Mouse (Mus musculus) spleen, adult 12 weeks (tissue): ENCODE measurements around the gene Ccdc90b.

ENCODE experiments used
- DNase-seq: peaks from one replicate; pipeline ENCODE4 v3.0.0; 2022; ENCODE audit warnings: low spot score

The Ccdc90b gene

DNA sequence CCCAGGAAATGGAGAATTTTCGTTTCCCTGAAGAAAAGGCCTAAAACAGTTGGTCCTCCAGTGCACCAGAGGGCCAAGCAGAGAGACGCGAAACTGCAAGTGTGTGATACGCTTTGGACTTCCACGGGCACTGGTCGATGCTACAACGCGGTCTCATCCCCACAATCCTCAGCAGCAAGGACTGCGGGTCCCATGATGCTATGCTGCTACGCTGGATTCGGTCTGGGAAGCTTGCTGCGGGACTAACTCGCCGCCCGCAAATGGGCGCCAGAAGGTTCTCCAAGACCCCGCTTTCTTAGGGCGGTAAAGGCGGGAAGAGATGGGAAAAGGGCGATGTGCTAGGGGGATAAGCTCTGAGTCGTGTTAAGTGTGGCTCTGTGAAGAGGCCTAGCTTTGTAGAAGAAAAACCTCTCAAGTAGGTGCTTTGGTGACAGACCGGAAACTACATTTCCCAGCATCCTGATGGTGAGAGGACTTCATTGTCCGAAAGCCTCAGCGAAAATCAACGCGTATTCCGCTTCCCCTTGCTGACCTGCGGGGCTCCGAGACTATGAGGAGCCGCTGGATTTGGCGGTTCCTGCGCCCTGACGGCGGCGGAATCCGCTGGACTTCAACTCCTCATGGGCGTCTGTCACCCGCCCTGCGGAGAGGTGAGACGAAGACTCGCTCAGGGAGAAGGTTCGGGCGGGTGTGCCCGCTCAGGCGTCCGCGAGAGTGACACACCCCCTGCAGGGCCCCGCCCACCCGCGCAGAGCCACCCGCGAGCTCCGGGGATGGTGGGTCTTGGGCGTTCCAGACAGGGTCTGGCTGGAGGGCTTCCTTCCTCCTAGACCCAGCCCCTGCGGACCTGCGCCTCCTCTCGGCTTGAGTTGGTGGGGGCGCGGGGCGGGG, at the start of gene Ccdc90b:
Gene Ccdc90b, plus strand, starts transcription at position 164 of the 891 bp plus-strand sequence.
- peak; percentile 79 for DNase-seq

DNA sequence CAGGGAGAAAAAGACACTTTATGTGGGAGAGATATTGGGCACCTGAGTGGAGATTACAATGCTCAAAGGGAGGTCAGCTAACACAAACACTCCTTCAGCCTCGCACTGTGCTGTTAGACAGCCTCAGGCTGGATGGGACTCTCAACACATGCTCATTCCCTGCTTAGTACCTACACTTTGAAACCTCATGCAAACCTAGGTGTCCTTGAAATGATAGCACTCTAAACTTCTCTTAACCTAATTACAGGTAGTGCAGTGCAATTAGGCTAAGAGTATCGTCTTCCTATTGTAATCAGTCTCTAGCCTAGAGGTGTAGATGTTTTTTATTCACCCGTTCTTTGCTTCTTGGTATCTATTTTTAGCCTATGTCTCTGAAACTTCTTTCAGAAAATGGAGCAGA, 40.6 kb upstream of the Ccdc90b start:
- DNase-seq: no peak

DNA sequence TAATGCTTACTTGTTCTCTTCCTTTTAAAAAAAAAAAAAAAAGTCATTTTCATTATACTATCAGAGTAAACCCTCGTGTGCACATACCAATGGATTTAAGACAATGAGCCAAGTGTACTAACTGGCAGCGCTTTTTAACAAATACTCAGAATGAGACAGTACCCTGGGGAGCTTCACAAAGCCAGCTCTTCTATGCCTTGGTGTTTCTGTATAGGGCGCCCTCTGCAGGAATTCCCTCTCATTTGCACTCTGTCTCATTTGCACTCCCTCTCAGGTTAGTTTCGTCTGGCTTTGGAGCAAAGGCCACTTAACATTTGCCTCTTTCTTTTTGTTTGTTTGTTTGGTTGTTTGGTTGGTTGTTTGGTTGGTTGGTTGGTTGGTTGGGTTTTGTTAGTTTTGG, 40.1 kb upstream of the Ccdc90b start:
- DNase-seq: no peak

DNA sequence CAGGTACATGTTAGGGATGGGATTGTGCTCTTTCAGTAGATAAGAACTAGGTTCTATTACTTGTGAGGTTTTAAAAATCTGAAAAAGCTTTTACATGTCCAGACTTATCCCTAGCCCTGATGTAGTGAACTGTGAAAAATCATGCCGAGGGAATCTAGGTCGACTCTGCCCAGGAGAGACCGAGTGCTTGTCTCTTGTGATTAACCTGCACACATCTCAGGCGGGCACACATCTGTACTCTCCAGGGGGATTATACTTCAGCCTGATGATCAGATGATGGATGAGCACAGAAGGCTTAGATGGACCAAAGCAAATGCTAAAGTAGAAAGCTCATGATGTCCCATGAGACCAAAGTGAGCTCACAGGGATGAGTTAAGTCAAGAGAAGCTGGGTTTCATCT, 31.7 kb upstream of the Ccdc90b start:
- no peak for DNase-seq

DNA sequence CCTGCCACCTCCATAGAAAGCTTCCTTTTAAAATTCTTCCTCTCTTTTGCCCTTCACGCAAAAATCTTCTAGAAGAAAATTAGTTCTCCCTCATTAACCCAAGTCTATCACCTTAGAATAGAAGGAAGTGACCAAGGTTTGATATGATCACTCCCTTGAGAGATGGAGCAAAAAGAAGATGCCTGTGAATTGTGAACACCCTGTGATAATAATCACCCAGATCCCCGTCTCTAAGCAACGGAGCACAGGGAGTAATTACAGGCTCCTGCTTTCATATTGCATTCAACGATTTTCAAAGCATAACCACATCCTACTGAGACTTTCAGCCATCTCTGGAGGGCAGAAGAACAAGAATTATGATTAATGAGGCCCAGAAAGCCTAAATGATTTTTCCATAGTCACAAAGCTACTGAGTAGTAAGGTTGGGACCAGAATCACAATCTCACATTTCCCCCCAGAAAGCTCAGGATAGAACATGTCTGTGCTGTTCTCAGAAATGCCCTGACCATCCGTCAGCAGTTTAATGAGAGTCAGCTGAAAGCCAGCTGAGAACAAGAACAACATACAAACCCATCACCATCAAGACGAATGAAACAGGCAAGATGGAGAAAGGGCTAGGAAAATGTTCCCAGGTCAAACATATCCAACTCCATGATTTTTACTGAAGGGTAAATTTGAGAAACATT, 28.5 kb upstream of the Ccdc90b start:
- DNase-seq: no peak

DNA sequence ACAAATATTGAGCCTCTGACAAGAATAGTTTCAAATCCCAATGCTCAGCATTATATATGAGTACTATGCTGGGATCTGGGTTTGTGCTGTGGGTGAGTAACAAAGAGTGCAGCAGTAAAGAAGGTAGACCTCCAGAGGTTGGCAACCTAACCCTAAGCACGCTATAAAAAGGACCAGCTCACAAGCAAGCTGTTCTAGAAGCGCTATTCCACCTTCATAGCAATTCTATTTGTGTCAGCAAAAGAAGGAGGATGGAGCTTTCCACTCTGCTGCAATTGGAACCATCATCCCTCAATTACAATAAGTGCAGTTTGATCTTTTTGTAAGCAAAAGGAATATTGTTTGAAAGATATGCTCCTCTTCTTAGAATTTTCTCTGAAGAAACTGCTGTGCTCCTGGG, 14.2 kb upstream of the Ccdc90b start:
- no peak for DNase-seq

DNA sequence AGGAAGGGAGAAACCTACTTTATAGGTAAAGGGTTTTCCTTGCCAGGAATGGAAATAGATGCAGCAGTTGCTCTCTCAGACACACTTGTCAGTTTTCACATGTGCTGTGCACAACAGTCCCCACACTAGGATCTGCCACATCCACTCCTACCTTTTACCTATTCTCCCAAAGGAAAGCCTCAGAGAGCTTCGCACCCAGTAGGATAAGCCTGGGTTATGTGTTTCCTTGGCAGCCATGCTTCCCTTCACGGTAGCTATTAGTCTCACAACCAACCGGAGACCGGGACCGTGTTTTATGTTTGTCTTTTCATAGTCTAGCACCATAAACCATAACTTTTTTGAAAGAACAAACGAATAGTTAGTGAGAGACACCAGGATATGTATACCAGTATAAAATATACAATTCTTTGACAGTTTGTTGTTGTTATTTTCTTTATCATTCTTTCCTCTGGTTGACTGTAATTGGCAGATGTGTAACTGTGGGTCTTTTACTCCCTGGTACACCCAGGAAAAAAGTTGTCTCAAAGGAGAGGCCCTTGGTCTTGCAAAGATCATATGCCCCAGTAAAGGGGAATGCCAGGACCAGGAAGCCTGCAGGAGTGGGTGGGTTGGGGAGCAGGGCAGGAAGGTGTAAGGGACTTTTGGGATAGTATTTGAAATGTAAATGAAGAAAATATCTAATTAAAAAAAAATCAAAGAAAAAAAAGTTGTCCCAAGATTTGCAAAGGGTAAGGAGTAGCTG, 10.5 kb upstream of the Ccdc90b start:
- DNase-seq: no peak

DNA sequence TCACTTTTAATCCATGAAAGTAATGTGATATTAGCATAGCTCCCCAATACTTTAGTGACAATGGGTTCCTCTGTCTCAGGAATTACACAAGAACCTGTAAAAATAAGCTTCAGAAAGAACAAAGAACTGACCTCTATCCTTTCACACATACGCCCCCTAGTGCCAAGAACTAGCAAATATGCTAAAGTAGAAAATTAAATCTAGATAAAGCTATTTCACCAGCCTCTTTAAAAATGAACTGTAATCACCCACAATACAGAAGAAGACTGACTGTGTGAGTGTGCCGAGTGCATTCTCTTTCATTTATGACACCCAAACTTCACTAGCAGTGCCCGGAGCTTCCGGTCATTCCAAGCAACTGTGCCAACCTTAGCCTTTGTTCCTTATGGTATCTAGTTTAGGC, 10.0 kb upstream of the Ccdc90b start:
- no peak for DNase-seq

DNA sequence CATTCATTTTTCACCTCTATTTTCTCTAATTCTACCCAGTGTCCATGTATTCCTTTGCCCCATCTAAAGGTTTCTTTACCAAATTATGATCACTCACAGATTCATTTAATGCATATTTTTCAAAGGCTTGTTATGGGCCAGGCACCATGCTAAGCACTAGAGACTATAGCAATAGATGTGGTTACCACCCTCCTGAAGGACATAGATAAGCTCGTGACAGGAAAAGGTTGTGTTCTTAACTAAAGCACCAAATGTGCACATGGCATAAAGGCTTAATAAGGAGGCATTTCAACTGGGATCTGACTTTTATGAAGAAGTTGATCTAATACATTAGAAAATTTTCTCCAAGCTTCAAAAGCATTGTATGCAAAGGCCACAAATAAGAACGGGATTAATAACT, 2.2 kb upstream of the Ccdc90b start:
- no peak for DNase-seq

DNA sequence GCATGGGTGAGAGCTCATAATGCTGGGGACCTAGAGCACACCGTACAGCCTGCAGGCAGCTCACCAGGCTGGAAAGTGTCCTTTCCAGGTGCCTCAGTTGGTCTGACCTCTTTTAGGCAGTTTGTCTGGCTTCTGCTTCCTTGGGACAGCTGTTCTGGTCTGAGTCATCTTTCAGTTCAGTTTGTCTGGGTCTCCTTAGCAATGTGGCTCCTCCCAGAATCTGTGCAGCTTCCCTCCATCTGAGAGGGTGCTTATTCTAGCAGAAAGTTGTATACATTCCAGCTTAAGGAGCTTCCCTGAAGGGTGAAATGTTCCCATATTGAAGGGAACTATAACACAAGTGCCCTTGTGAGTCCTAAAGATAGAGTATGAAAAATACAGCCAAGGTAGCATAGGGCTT, 5.8 kb downstream of the Ccdc90b start:
- no peak for DNase-seq

DNA sequence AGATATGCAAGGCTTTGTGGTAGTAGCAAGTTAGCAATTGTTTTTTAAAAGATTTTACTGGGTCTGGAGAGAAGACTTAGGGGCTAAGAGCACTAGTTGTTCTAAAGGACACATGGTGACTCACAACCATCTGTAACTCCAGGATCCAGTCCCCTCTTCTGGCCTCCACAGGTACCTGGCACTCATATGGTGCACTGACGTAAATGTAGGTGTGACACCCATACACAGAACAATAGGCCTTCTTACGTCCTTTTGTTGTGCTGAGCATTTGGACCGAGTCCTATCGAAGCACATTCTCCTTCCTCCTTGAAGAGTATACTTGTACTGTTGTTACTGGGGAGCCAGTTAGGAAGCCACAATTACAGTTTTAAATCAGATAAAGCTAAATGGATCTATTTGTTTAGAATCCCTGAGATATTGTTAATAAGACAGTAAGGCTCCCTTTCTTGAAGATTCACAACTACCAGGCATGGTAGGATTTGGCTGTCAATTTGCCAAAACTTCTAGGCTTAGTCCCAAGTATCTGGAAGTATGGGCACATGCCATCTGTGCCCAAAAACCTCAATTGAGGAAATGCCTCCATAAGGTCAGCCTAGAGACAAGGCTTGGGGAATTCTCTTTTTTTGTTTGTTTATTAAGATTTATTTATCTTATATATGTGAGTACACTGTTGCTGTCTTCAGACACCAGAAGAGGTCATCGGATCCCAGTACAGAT, 19.7 kb downstream of the Ccdc90b start:
- DNase-seq: no peak

DNA sequence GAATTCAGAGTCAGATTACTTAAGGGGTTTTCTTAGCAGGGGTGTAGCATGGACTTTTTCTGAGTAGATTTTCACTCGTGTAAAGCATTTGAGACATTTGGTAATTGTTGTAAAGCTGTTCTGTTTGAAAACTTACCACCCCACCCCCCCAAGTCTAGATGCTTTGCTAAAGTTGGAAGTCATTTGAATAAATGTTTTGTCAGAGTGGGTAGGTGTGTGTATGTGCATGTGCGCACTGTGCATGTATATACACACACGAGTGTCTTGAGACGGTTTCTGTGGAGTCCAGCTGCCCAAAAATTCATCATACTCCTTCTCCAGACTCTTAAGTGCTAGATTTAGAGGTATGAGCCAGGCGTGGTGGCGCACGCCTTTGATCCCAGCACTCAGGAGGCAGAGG, 22.6 kb downstream of the Ccdc90b start:
- no peak for DNase-seq

DNA sequence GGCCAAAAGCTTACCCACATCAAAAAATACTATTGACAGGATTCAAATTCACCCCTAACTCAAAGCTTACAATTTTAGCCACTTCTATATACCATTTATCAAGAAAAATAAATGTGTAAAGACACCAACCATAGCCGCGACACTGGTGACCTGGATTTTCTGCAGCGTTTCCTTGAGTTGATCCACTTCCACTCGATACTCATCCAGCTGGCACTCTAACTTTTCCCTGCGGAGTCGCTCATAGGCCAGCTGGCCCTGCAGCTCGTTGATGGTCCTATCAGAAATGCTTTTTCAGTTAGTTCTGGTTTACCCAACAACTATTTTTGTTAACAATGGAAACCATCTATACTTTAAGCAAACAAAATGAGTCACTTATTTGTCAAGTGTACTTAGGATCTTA, 29.0 kb downstream of the Ccdc90b start:
- DNase-seq: no peak

DNA sequence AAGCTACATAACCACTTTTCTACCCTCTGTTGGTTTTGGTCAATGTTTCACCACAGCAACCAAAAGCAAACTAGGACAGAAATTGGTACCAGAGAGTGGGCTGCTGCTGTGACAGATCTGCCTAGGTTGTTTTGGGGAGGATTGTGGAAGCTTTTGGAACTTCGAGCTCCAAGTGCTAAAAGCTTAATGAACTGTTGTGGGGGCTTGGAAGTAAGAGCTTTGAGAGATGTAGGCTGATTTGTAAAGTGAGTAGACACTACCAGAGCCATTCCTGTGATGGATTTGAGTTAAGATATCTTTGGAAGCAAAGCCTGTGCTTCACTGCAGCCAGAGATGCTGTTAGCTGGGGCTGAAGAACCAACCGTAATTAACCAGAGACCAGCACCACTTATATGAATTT, 29.9 kb downstream of the Ccdc90b start:
- no peak for DNase-seq

DNA sequence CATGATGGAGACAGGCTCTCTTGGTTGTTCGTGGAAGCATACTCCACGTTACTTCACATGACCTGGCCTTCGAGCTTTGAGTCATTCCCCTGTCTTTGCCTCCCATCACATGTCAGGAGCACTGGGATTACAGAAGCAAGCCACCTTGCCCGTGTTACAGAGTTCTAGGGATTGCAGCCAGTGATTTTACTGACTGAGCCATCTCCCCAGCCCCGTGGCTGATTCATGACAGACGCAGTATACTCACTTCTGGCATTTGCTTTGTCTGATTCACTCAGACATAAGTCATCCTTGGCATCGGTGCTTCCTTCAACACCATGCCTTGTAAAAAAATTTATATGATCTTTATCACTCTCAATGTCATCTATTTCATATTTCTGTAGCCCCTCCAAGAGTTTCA, 44.0 kb downstream of the Ccdc90b start:
- DNase-seq: no peak

DNA sequence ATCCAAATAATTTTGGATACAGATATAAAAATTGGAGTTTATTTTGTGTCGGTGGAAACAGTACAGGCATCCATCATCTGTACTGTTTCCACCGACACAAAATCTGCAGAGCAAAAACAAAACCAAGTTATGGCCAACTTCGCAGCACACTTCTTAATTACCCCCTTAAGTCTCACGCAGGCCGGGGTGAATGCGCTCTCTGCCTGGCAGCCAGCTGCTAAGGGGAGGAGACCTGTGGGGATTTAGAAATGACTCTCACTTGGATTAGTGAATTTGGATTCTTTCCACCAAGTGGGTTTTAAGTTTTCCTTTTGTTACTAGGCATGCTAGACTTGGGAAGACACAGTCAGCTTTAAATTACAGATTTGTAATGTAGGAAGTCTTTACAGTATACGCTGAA, 49.9 kb downstream of the Ccdc90b start:
- DNase-seq: no peak

DNA sequence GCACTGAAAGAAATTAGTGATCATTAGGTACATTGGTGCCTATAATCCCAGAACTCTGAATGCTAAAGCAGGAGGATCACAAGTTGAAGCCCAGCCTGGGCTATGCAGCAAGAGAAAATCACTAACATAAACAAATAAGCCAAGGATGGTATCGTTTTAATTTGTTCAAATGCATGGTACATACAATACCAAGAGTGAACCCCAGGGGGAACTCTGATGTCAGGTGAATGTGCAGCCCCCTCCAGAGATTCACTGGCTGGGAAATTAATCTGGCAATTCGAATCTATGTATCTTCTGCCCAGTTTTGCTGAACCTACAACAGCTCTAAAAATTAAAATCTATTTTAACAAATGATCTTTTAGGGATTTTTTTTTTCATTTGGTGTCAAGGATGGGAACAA, 63.5 kb downstream of the Ccdc90b start:
- DNase-seq: no peak

DNA sequence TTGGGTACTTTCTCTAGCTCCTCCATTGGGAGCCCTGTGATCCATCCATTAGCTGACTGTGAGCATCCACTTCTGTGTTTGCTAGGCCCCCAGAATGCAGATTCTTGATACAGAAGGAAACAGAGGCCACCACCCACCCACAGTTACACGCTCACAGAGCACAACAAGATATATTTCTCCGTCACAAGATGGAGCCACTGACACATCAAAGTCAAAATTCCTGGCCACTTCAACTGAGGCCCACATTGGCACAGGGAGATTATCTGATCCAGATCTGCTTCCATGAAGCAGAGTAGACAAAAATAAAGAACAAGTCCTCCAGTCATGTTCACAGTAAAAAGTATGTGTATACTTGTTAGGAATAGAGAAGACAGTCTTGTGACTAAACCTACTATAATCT, 69.2 kb downstream of the Ccdc90b start:
- DNase-seq: no peak
